Mouse (Mus musculus) midbrain, embryonic 10.5 days (tissue): ENCODE results near the gene Tnip3. TPM values are rescaled to one million over a fixed set of nuclear protein-coding genes. Genes with fewer than 3 reads are reported as not detected.

Experiments used
- DNase-seq: peaks from one replicate; pipeline ENCODE4 v3.0.0-alpha.2; 2017; ENCODE audit warnings: low spot score
- H3K27ac ChIP-seq: fragments of 300-500 bp; sonication (generic); replicated peaks from 2 replicates; pipeline ENCODE4 v1.5.1; 2016; ENCODE audit warnings: mild to moderate bottlenecking
- H3K27me3 ChIP-seq: fragments of 300-500 bp; sonication (generic); 2 replicates; pipeline ENCODE4 v1.6.1; 2016; ENCODE audit warnings: low read depth, mild to moderate bottlenecking; ENCODE audit not compliant: poor library complexity, severe bottlenecking
- H3K36me3 ChIP-seq: fragments of 300-500 bp; sonication (generic); 2 replicates; pipeline ENCODE4 v1.6.1; 2016; ENCODE audit warnings: mild to moderate bottlenecking, moderate library complexity
- H3K4me1 ChIP-seq: fragments of 300-500 bp; sonication (generic); 2 replicates; pipeline ENCODE4 v1.6.1; 2016
- H3K4me3 ChIP-seq: fragments of 300-500 bp; sonication (generic); 2 replicates; pipeline ENCODE4 v1.5.1; 2016; ENCODE audit warnings: mild to moderate bottlenecking, moderate library complexity
- H3K9me3 ChIP-seq: fragments of 300-500 bp; sonication (generic); replicated peaks from 2 replicates; pipeline ENCODE4 v1.6.1; 2016; ENCODE audit warnings: mild to moderate bottlenecking
- WGBS: fragments of 180-500 bp; shearing (Covaris S2); methylation state at CpG from one replicate; pipeline ENCODE4 v1.1.7; 2016; 5-methylcytosine and 5-hydroxymethylcytosine counted together
- polyA plus RNA-seq: library from polyadenylated mRNA; unstranded; fragments of >200 nt; fragmentation: Nextera tagmentation; extraction: Ambion mirVana; gene quantifications from 2 replicates; pipeline ENCODE4 v1.2.1, GENCODE M21; 2016

Tnip3 gene
- polyA plus RNA-seq, 1 experiment from 2014 or later = not detected

DNA sequence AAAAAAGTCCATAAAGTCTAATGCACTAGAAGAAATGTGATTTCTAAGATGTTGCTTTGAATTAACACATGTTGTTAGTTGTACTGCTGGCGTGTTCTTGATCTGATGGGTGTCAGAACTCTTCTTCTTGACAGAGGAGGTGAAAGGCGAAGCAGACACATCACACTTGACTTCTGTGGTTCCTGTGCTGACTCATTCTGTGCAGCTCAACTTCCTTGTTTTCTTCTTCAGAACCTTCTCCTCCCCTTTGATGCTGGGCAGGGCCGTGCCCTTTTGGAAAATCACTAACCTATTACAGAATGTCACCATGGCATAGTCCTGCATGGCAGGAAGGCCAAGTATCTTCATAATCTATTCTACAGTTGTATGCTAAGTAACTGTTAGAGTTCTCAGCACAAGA, 69.1 kb downstream of the Tnip3 start:
- Histone ChIP-seq H3K4me1 (peaks cover 6% of the 10 kb centered on the region; the same call in 1 of the 2 replicates), H3K36me3 (no peaks in the 10 kb centered on the region), H3K27me3 (peaks cover 10% of the 10 kb centered on the region; the same call in 1 of the 2 replicates), H3K27ac (no peak overlapping the region), H3K4me3 (no peak overlapping the region), H3K9me3 (no peaks in the 10 kb centered on the region)
- no peak for DNase-seq
- WGBS = 89% methylated on average over 3 of the region's 3 CpGs

DNA sequence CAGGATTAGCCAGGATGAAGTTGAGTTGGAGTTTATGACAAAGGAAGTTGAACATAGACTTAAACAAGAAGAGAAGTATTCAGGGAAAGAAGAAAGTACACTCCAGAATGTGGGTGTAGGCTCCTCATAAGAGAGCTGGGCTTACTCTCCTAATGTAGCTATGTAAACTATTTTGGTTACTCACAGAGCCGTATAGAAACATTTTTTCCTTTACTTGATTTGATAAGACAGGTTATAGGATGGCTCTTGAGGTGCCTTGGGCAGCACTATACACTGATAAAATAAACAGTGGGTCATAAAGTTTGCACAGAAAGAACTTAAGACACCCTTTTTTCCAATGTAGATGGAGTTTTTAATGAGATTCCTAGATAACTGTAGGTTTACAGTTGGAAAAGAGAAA, 70.3 kb downstream of the Tnip3 start:
- Histone ChIP-seq H3K36me3 (no peaks in the 10 kb centered on the region), H3K27ac (no peak overlapping the region), H3K9me3 (no peaks in the 10 kb centered on the region), H3K4me3 (no peak overlapping the region), H3K4me1 (peaks cover 15% of the 10 kb centered on the region), H3K27me3 (peaks cover 10% of the 10 kb centered on the region; the same call in 1 of the 2 replicates)
- 86% methylated on average over 1 of the region's 1 CpGs for WGBS
- no peak for DNase-seq

DNA sequence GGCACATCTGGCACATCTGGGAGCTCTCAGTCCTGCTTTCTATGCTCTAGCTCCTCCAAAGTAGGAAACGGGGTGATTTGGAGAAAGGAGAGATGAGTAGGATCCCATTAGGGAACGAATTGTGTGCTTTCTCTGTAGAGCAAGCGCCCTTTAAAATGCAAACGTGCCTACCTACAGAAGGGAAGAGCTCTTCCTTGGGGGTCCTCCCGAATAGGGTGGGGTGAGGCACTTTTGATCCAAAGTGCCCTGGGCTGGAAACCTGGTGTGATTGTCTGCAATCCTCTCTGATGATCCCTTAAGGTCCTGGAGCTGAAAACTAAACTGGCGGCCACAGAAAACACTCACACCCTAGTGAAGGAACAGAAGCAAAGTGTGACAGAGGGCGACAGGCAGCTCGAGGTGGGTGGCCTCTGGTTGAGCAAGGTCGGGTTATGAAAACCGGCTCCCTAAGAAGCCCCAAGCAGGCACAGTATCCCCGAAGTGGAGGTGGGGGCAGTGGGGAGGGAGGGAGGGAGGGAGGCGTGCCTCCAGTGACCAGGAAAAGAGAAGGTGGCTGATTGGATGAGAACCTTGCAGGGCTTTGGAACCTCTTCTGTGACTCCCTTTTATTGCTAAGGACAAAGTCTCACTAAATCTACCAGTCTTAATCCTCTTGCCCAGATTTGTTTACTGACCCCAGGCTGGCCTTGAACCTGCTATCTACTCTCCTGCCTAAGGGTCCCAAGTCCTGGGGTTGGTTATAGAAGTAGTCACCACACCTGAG, 72.1 kb downstream of the Tnip3 start:
- DNase-seq = no peak
- no peak overlapping the region for H3K27ac ChIP-seq
- no peak overlapping the region for H3K4me3 ChIP-seq
- H3K27me3 ChIP-seq = peaks cover 10% of the 10 kb centered on the region; the same call in 1 of the 2 replicates
- WGBS = 21% methylated on average over 12 of the region's 12 CpGs
- H3K4me1 ChIP-seq = peaks cover 15% of the 10 kb centered on the region
- no peaks in the 10 kb centered on the region for H3K9me3 ChIP-seq
- H3K36me3 ChIP-seq = no peaks in the 10 kb centered on the region

DNA sequence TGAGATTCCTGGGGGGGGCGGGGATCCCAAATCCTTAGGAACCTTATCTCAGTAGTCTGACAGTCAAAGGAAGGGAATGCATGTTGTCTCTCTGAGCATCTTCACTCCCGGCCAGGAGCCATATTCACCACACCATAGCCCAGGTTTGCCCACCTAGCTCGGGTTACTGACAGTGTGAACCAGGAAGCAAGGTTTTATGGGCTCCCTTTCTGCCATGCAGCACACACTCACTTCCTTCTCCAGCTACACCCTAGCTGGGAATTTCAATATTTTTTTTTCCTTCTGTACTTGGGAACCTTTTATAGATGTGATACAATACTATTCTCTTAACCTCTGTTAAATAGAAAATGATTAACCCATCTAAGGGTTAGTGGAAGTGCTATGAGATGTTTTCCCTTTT, 73.4 kb downstream of the Tnip3 start:
- Histone ChIP-seq H3K4me3 (no peak overlapping the region), H3K27ac (no peak overlapping the region), H3K36me3 (no peaks in the 10 kb centered on the region), H3K27me3 (peaks cover 10% of the 10 kb centered on the region; the same call in 1 of the 2 replicates), H3K9me3 (no peaks in the 10 kb centered on the region), H3K4me1 (peaks cover 15% of the 10 kb centered on the region)
- no peak for DNase-seq
- 82% methylated on average over 3 of the region's 3 CpGs for WGBS

DNA sequence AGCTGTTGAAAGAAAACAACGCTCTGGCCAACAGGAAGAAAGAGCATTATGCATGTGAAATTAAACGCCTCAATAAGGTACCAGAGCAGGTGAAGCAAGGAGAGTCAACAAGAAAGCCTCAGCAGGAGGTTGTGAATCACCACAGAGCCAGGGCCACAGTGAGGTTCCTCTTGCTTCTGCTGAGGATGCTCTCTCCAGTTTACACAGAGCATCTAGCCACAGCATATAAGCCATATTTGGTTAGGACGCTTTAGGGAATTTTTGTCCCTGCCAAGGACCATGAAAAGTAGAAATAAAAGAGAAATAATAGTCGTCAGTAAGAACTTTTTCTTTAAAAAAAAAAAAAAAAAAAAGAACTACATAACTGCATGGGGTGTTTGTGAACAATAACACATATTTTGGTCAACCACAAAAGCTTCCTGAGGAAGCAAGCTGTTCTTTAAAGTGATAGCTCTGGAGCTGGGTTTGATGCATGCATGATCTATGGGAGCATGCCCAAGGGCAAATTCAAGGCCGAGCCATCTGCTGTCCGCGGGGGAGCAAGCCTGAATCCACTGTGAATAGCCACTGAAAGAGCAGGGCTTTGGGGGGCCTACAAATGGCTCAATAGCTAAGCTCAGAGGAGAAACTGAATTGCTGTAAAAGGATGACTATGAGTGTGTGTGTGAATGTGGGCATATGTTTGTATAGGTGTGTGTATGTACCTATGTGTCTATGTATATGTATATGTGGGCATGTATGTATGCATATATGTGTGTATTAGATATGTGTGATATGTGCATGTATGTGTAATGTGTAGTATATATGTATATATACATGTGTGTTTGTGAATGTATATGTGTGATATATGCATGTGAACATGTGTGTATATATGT, 75.0 kb downstream of the Tnip3 start:
- WGBS = 27% methylated on average over 7 of the region's 7 CpGs
- DNase-seq = no peak
- H3K27ac ChIP-seq = no peak overlapping the region

DNA sequence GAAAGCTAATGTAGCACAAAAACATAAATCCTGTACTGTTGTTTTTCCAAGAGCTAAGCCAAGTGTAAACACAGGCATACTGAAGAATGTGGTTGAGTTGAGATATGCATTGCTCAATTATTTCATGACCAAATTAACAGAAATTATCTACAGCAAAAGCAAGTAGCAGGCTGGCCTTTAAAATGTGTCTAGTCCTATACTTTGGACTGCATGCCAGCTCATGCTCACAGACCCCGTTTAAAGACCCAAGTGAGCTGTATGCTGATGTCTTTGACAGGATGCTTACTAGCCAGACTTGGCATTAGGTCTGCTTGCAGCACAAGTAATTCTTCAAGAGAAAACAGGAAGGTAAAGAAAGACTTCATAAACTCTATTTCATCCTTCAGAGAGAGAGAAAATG, 75.8 kb downstream of the Tnip3 start:
- Histone ChIP-seq H3K36me3 (no peaks in the 10 kb centered on the region), H3K27ac (no peak overlapping the region), H3K4me1 (peaks cover 15% of the 10 kb centered on the region), H3K27me3 (peaks cover 10% of the 10 kb centered on the region; the same call in 1 of the 2 replicates), H3K4me3 (no peak overlapping the region), H3K9me3 (no peaks in the 10 kb centered on the region)
- no peak for DNase-seq
- WGBS = 69% methylated on average over 1 of the region's 1 CpGs

More for the DNA sequence above, 75.0 kb downstream of the Tnip3 start:
- no peaks in the 10 kb centered on the region for H3K9me3 ChIP-seq
- H3K4me1 ChIP-seq = peaks cover 15% of the 10 kb centered on the region
- peaks cover 10% of the 10 kb centered on the region; the same call in 1 of the 2 replicates for H3K27me3 ChIP-seq
- H3K36me3 ChIP-seq = no peaks in the 10 kb centered on the region
- no peak overlapping the region for H3K4me3 ChIP-seq

DNA sequence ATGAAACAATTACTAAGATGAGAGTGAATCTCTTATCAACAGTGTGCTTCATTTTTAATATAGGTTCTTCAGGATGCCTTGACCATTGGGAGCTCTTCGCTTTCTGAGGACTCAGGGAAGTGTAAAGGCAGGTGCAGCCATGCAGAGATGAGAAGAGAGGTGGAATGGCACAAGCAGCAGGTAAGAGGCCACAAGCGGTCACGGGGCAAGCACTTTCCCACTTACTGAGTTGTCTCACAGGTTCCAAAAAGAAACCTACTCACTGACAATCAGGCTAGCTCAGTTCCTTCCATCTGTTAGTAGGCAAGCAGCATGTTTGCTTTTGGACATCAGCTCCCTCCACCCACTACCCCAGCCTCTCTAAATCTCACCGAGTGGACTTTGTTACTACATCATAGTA, 80.7 kb downstream of the Tnip3 start:
- DNase-seq = no peak
- Histone ChIP-seq H3K27ac (no peak overlapping the region), H3K9me3 (no peaks in the 10 kb centered on the region), H3K27me3 (no peaks in the 10 kb centered on the region), H3K4me3 (no peak overlapping the region), H3K4me1 (no peaks in the 10 kb centered on the region), H3K36me3 (no peaks in the 10 kb centered on the region)
- 83% methylated on average over 4 of the region's 4 CpGs for WGBS

DNA sequence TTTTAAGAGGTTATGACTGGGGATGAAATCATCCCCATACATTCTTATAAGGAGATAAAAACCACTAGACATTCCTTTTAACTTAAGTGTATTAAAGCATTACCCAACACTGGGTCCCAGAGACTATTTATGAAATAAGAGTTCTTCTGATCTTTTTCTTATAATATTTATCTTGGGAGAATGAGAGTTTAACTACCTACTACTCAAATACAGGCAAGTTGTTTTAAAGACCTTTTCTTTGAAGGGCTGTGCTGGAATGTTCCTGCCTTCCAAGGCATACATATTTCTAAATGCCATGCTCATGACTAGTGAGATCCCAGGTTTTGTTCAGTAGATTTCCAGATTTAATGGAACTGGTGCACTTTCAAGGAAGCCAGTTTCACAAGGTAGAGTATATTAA, 81.8 kb downstream of the Tnip3 start:
- Histone ChIP-seq H3K27ac (no peak overlapping the region), H3K9me3 (no peaks in the 10 kb centered on the region), H3K4me3 (no peak overlapping the region), H3K27me3 (no peaks in the 10 kb centered on the region), H3K36me3 (no peaks in the 10 kb centered on the region), H3K4me1 (no peaks in the 10 kb centered on the region)
- DNase-seq = no peak

DNA sequence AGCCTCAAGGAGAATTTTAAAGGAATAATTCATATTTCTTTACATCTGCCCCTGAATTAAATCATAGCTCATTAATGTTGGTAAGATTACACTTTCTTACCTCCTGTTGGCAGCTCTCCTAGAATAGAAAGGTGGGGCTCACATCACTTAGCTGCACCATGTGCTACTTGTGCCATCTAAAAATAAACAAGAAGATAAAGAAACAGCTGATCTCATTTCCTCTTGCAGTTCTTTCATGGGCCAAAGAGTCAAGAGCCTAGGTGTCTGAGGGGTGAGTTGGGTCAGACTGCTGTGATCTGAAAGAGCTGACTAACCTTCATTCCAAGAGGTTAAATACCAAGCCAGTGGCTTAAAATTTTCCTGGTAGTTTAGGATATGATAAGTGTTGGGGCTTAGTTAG, 86.7 kb downstream of the Tnip3 start:
- H3K27me3 ChIP-seq = no peaks in the 10 kb centered on the region
- no peaks in the 10 kb centered on the region for H3K4me1 ChIP-seq
- DNase-seq = no peak
- no peaks in the 10 kb centered on the region for H3K9me3 ChIP-seq
- no peak overlapping the region for H3K4me3 ChIP-seq
- H3K27ac ChIP-seq = no peak overlapping the region
- no peaks in the 10 kb centered on the region for H3K36me3 ChIP-seq

DNA sequence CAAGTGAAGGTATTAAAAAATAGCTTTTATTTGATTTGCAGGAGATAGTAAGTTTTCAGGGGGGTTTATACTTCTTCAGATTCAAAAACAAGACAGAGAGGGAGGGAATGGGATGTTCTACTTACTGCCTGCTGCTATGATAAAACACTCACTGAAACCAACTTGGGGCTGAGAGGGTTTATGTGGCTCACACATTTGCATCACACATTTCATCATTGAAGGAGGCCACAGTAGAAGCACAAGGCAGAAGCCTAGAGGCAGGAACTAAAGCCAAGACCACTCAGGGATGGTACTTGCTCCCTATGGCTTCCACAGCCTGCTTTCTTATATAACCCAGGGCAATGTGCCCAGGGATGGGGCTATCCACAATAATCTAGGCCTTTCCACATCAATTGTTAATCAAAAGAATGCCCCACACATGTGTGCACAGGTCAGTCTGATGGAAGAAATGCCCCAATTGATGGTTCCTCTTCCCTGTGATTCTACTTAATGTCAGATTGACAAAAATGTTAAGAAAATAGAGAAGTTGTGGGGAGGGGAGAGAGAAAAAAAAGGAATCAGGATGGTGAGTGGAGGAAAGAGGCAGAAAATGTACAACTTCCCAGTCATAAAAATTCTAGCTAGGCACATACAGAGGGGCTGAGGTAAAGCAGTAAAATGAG, 88.9 kb downstream of the Tnip3 start:
- no peak overlapping the region for H3K4me3 ChIP-seq
- no peaks in the 10 kb centered on the region for H3K27me3 ChIP-seq
- H3K4me1 ChIP-seq = no peaks in the 10 kb centered on the region
- H3K27ac ChIP-seq = no peak overlapping the region
- no peak for DNase-seq
- no peaks in the 10 kb centered on the region for H3K36me3 ChIP-seq
- H3K9me3 ChIP-seq = no peaks in the 10 kb centered on the region

DNA sequence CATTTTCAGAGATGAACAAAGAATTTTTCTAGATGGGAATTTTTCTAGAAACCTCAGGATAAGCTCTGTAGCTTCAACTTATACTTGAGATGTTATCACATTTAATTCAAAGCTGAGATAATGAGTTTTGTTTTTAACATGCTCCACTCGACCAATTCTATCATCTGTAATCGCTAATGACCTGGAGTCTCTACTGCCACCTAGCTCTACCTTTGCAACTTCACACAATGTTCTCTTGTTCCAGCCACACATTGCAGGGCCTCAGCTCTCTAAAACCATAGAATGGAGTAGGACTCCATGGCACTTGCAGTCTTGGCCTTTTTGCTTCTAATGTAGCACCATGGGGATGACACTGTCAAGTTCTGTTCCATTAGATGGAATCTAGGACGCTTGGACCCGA, 90.5 kb downstream of the Tnip3 start:
- Histone ChIP-seq H3K36me3 (no peaks in the 10 kb centered on the region), H3K27ac (no peak overlapping the region), H3K4me3 (no peak overlapping the region), H3K4me1 (no peaks in the 10 kb centered on the region), H3K9me3 (no peaks in the 10 kb centered on the region), H3K27me3 (no peaks in the 10 kb centered on the region)
- WGBS = 62% methylated on average over 4 of the region's 4 CpGs
- DNase-seq = no peak

DNA sequence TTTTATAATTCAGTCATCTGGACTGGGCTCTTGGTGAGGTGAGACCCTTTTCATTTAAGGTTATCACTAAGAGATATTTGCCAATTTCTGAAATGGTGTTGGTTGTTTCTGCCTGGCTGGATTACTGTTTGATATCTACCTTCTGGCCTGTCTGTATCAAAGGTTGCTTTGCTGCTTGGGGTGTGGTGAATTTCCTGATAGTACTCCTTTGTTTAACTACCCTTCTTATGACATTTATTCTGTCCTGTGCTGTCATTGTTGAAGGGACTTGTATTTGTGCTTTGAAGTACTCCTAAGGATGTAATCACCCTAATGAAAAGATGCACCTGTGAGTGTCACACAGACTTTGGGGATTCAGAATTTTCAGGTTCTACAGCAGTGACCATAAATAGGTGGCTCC, 96.1 kb downstream of the Tnip3 start:
- Histone ChIP-seq H3K4me3 (no peak overlapping the region), H3K4me1 (no peaks in the 10 kb centered on the region), H3K36me3 (no peaks in the 10 kb centered on the region), H3K27me3 (no peaks in the 10 kb centered on the region), H3K9me3 (no peaks in the 10 kb centered on the region), H3K27ac (no peak overlapping the region)
- no peak for DNase-seq
